Mouse (Mus musculus): ENCODE measurements around the gene Hsd17b3.
A peak's percentile ranks its signal among the peaks of the same experiment; 100 is the strongest.

Gene Hsd17b3

DNA sequence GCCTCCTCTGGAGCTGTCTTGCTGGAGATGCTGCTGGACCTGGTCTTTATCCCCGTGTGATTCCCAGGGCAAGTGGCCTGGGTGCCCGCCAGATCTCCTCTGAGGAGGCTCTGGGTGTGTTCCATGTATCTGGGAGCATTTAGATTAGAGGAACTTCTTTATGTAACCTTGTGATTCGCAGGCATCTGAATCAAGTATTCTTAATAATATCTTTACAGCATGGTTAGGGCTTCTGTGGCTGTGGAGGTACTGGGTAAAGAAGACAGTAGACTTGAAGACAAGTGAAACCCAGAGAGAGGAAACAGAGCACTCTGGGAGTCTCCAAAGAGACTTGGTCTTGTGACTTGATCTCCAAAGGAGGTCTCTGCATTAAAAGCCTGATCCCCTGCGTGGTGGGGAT lies at the start of gene Hsd17b3:
Gene Hsd17b3 (minus strand): TSS at position 101 of the 400 bp plus-strand sequence.
- no peak for DNase-seq

- peak; percentile 71 for DNase-seq
Measured at GRCm38 (mm10) chr13:64129616-64130375, 40.8 kb upstream of the Hsd17b3 start.

DNA sequence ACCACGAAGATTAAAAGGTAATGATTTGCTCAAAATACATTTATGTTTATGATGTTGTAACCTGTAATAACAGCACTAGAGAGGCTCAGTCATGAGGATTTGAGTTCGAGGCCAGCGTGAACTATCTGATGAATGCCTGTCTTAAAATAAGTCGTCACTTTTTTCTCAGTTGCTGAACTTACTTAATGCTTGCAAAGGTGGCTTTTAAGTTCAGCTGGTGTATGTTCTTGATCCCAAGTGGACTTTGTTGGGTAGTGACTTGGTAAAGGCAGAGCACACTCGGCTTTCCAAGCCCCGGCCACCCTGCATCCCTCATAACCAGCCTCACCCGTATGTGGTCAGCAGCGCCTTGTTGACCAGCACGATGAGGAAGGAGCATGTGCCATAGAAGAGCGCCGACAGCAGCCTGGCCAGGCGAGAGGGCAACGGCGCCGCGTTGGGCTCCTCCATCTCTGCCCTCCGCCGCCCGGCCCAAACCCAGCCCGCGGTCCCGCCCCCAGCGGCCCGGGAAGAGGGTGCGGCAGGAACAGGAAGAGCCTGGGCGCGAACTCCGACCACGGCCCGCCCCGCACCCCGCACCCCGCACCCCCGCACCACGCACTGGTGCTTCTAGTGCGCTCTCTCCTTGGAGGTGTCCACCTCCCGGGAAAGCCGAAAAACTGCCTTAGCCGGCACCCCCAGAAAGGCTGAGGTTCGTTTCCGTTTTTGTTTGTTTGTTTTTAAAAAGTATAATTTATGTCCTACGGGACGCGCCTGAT lies 40.0 kb upstream of the Hsd17b3 start, which contains the start of gene Slc35d2:
Gene Slc35d2 (minus strand): TSS at position 511 of the 758 bp plus-strand sequence.
- peak; percentile 86 for DNase-seq

DNA sequence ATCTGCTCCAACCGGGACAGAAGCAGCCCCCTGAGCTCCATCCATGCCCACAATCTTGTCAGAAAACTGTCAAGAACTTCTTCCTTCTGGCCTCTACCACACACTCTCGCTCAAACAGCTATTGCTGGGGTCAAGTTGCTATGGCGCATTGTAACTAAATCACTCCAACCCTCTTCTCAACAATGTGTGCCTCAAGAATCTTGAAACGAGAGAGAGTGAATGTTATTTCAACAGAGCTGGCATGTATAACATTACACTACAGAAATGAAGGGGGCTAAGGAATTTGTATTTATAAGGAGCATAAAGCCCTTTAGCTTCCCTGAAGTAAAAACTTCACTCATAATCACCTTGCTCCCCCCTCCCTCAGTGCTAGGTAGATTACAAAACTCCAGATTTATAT lies 37.3 kb upstream of the Hsd17b3 start:
- no peak for DNase-seq

DNA sequence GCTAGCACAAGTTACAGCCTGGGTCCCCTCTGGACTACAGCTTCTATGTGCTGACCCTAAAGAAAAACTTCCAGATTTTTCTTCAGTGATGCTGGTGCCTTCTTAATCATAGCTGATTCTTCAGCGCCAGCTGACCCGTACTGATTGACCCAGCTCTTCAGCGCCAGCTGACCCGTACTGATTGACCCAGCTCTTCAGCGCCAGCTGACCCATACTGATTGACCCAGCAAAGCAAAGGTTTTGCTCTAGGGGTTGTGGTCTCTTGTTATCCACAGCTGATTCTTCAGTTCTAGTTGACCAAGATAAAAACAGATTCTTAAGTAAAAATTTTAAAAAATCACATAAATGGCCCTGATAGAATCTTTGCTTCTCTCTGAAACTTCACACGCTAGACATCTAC lies 35.9 kb upstream of the Hsd17b3 start:
- DNase-seq: no peak

GRCm38 (mm10) chr13:64123491-64124188 lies 34.6 kb upstream of the Hsd17b3 start:
- no peak for DNase-seq

GRCm38 (mm10) chr13:64120760-64121159 lies 31.7 kb upstream of the Hsd17b3 start:
- no peak for DNase-seq

DNA sequence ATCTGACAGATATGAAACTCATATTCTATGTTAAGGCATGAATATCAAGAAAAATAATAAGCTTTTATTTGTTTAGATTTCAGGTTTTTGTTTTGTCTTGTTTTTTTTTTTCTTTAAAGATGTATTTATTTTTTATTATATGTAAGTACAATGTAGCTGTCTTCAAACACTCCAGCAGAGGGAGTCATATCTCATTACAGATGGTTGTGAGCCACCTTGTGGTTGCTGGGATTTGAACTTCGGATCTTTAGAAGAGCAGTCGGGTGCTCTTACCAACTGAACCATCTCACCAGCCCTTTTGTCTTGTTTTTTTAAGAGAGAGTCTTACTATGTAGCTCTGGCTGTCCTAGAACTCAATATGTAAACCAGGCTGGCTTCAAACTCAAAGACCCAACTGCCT lies 28.4 kb upstream of the Hsd17b3 start:
- no peak for DNase-seq

- DNase-seq: no peak
Measured at GRCm38 (mm10) chr13:64110421-64110820, 21.4 kb upstream of the Hsd17b3 start.

DNA sequence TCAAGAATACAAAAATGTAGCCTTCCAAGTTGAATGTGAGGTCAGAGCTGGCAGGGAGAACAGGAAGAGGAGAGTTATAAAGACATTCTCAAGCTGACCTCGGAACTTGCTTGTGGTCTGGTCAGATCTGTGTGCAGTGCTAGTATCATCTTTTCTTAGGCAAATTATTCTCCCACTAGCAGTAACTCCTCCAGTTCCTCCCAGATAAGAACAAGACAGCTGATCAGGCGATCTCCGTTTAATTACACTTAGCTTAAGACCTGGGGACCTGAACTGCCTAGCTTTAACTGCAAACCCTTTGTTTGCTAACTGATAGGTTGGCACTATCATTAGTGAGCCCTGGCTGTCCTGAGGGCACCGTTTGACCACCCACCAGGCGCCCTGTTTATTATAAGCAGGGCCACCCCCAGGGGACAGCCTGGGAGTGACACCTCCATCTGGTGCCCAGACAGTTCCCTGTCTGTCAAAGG lies 19.4 kb upstream of the Hsd17b3 start:
- peak; percentile 32 for DNase-seq

- DNase-seq: peak; percentile 34
Measured at GRCm38 (mm10) chr13:64107535-64107934, 18.5 kb upstream of the Hsd17b3 start.

GRCm38 (mm10) chr13:64107105-64107504 lies 18.1 kb upstream of the Hsd17b3 start:
- DNase-seq: no peak

- DNase-seq: no peak
Measured at GRCm38 (mm10) chr13:64105690-64106089, 16.7 kb upstream of the Hsd17b3 start.

- DNase-seq: peak; percentile 65
Measured at GRCm38 (mm10) chr13:64100186-64100585, 11.2 kb upstream of the Hsd17b3 start.

- DNase-seq: peak; percentile 64
Measured at GRCm38 (mm10) chr13:64098992-64099391, 10.0 kb upstream of the Hsd17b3 start.

DNA sequence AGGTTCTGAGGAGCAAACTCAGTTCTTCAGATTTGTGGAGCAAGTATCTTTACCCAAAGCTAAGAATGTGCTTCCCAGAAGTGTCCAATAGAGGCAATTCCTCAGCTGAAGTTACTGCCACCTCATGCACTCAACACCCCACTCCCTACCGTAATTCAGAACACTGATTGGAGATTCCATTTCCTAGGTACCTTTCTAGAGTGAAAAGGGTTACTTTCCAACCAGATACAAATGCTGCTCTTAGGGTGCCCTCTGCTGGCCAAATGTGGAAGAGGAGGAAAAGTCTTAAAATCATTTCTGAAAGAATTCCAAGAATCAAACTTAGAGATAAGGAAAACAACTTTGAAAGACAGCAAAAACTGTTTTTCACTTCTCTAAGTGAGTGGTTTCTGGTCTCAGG lies 4.3 kb upstream of the Hsd17b3 start:
- peak; percentile 87 for DNase-seq

GRCm38 (mm10) chr13:64092752-64093151 lies 3.7 kb upstream of the Hsd17b3 start:
- no peak for DNase-seq

- DNase-seq: no peak
Measured at GRCm38 (mm10) chr13:64092141-64092540, 3.1 kb upstream of the Hsd17b3 start.

DNA sequence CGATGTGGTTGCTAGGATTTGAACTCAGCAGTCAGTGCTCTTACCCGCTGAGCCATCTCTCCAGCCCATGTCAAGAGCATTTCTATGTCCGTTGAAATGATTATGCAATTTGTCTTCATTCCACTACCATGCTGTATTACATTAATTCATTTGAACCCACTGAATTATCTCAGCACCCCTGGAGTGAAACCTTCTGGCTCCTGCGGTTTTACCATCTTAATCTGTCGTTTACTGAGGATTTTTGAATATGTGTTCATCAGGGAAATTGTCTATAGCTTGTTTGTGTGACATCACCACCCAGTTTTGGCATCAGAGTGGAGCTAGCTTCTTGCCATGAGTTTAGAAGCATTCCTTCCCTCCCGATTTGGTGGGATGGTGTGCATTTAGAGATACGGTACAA lies 2.0 kb upstream of the Hsd17b3 start:
- DNase-seq: no peak

DNA sequence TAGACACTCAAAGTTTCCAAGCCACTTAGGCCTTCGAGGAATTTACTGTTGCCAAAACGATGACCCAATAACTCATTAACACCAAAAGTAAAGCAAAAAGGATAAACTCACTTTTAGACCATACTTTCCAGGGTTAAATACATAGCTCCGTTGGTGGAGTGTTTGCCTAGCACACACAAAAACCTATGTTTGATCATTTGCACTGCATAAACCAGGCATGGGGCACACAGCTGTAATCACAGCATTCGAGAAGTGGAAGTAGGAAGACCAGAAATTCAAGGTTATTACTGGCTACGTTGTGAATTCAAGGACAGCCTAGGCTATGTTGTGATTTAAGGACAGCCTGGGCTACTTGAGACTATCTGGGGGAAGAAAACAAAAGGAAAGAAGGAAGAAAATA lies 1.2 kb upstream of the Hsd17b3 start:
- no peak for DNase-seq

DNA sequence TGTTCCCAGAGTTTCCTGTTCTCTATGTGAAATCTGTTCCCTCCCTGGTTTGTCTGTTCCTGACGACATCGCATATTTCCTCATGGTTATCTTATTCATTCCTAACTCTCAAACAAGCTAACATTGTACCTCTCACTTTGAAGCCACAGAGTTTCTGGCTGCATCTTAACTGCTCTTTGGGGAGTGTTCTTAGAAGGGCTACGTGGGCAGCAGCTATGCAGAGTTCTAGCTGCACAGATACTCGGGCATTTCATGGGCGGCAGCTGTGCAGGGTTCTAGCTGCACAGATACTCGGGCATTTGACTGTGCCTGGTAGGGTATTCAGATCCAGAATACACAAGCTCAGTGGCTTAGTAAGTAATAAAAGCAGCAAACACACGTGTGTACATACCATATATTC lies 973 bp downstream of the Hsd17b3 start:
- DNase-seq: no peak

GRCm38 (mm10) chr13:64086036-64086435 lies 3.0 kb downstream of the Hsd17b3 start:
- DNase-seq: no peak

- DNase-seq: no peak
Measured at GRCm38 (mm10) chr13:64083331-64083730, 5.7 kb downstream of the Hsd17b3 start.
